Comparison of ENCODE assay signal across 40 mouse cellular contexts in the genomic region with DNA sequence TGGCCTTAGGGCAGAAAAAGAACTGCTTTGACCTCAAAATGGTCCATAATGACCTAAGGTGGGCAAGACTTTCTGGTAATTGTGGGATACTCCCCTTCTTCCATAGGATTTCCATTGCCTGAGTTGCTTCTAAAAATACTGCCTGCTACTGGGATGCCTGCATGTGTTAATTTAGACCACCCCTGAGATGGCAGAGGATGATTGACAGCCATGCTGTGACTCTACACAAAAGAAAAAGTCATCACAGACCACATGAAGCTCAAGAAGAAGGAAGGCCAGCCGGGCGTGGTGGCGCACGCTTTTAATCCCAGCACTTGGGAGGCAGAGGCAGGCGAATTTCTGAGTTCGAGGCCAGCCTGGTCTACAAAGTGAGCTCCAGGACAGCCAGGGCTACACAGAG. TPM values are rescaled to one million over a fixed set of nuclear protein-coding genes. Genes with fewer than 3 reads are reported as not detected.
"Had no signal": no experiment of that assay in that cellular context is flagged by ENCODE, and none has a peak within 500 bp of the region (broad histone marks: within the 10 kb centered on the region; RNA-seq: fewer than 3 reads in every experiment).

No protein-coding gene starts in this region.

RNA-seq across cellular contexts. Expression of a gene that starts 17.6 kb away (rescaled TPM):
- total RNA-seq: heart, postnatal 10 days; heart, postnatal 14 days; heart, postnatal 25 days; heart, postnatal 36 days; heart, postnatal 4 days; hematopoietic stem cell, adult 5-6 weeks; hindbrain, postnatal 0 days; layer of hippocampus, adult 18-20 months; layer of hippocampus, adult 2 months; layer of hippocampus, adult 8-10 months; layer of hippocampus, postnatal 10 days; layer of hippocampus, postnatal 14 days; layer of hippocampus, postnatal 25 days; layer of hippocampus, postnatal 36 days; left cerebral cortex, adult 18-20 months; left cerebral cortex, adult 2 months; left cerebral cortex, adult 8-10 months had no signal
- polyA plus RNA-seq: heart, embryonic 12.5 days; heart, embryonic 13.5 days; heart, embryonic 14.5 days; heart, embryonic 15.5 days; heart, embryonic 16.5 days; heart, postnatal 0 days; hindbrain, embryonic 10.5 days; hindbrain, embryonic 12.5 days; hindbrain, embryonic 13.5 days; hindbrain, embryonic 14.5 days; hindbrain, embryonic 15.5 days; hindbrain, embryonic 16.5 days; hindbrain, postnatal 0 days; inflammation-experienced regulatory T-cells, adult 6 months; intestine, embryonic 14.5 days; intestine, embryonic 15.5 days; intestine, embryonic 16.5 days; intestine, postnatal 0 days; kidney, adult 2 months; kidney, embryonic 14.5 days; kidney, embryonic 15.5 days; kidney, embryonic 16.5 days; kidney, postnatal 0 days; large intestine, adult 2 months had no signal

RNA-seq across cellular contexts. Expression of a gene that starts 23.9 kb away (rescaled TPM):
- total RNA-seq: hematopoietic stem cell, adult 5-6 weeks had no signal
- polyA plus RNA-seq: inflammation-experienced regulatory T-cells, adult 6 months had no signal
